Mouse (Mus musculus): ENCODE measurements around the gene Gm21103.
"Not testable (repeated sequence)": the region's sequence is repeated elsewhere in the genome, so short reads cannot be mapped to it uniquely, and the experiment has no call there.

Gene Gm21103

DNA sequence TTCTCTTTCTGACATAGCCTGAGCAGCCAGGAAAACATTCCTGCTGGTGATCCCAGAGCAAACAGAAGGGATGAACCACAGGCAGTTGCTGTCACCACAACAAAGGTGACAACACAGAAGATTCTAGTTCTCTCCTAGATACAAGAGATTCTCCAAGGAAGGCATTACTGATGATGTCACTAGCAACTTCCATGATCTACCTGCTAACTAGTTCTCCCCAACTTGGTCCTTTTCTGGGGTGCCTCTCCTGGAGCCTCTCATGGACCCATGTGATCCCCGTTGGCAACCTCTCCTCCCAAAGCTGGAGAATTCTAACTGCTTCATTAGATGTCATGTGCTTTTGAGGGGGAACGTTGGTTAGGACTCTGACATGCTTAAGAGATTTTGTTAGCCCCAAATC lies at the start of gene Gm21103:
Gm21103 (minus strand) TSS at position 101 of the 400 bp plus-strand sequence.
- DNase-seq (ENCODE audit: low spot score in 2 of 2) = not testable (repeated sequence)

DNA sequence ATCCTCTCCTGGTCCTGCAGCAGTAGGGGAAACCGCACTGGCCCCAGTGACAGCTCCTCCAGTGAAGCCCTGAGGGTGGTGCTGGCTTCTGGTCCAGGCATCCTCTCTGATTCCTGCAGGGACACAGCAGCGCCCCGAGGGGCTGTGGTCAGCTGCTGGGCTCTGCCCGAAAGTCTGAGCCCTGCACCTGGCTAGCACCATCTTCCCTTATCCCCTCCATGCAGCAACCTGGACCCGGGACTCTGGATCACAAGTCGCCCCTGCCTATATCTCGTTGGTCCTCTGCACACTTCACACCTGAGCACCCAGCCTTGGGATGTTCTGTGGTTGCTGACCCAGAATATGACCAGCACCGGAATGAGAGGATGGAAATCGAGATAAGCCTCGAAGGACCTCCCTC lies 38.9 kb upstream of the Gm21103 start, which contains the start of gene Gm3618:
Gm3618 (minus strand) TSS at position 101 of the 400 bp plus-strand sequence.
- not testable (repeated sequence) for DNase-seq (ENCODE audit: low spot score in 2 of 2)

DNA sequence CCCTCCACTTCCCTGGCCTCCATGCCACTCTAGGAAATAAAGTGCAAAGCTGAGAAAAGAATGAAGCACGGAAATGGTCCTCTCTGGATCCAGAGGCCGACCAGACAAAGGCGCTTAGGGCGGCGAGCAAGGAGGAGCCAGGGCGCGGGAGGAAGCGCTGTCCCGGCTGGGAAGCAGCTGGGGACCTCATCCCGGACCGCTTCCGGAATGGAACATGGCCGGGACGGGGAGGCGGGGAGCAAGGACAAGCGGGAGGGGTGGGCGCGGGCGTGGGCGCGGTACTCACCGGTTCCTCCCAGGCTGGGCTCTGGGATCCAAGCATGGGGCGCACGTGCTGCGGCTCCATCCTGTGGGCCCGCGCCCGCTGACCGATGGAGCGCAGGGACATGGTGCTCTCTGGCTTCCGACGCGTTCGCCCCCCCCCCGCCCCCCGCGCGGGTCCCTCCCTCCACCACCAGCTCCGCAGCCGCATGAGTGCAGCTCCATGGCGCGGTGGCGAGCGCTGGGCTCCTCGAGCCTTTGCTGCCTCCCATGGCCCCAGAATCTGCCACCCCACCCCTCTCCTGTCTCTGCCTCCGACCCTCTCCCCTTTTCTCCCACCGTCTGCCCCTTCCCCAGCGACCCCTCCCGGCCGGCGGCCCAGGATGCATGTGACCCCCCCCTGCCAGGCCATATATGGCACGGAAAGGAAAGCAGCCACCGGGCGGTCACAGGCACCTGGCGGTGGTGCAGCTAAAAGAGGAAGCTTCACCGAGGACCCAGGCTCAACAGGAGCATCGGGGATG lies 17.5 kb downstream of the Gm21103 start, which contains the start of gene Gm3411:
Gm3411 (minus strand) TSS at position 320 of the 785 bp plus-strand sequence.
- DNase-seq (ENCODE audit: low spot score in 2 of 2) = peak; percentile 14 to 60
